Mouse (Mus musculus) testis, postnatal 14 days (tissue): ENCODE measurements around the gene Ssr2.
"Not testable (repeated sequence)": the region's sequence is repeated elsewhere in the genome, so short reads cannot be mapped to it uniquely, and the experiment has no call there.

ENCODE experiments used
- DNase-seq: peaks from one replicate; pipeline ENCODE4 v3.0.0; 2021; ENCODE audit warnings: low spot score

Ssr2 gene

GRCm38 (mm10) chr3:88596547-88596946, 20.9 kb downstream of the Ssr2 start:
- DNase-seq, result not testable (repeated sequence)

- DNase-seq, result no peak
Observed at GRCm38 (mm10) chr3:88602466-88602865, 26.8 kb downstream of the Ssr2 start.

GRCm38 (mm10) chr3:88603714-88604161, 28.1 kb downstream of the Ssr2 start:
- DNase-seq, result no peak

DNA sequence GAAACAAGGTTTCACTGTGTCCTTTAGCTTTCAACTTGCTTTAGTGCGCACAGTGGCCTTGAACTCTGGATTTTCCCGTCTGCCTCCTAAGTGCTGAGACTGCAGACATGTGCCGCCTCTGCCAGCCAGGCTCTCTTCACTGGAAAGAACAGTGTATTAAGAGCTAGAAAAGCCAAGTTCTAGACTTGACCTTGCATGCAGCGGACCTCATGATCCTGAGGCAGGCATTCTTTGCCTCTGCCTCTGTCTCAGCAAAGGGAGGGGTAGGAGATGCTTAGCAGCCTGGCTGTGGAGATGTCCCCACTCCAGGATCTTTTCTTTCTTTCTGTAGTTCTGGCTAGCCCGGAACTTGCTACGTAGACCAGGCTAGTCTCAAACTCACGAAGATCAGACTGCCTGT, 29.2 kb downstream of the Ssr2 start:
- DNase-seq, result no peak

GRCm38 (mm10) chr3:88605666-88606065, 30.0 kb downstream of the Ssr2 start, which contains the start of gene Arhgef2:
Gene Arhgef2 (plus strand): TSS chr3:88605966.
- DNase-seq, result not testable (repeated sequence)

GRCm38 (mm10) chr3:88607065-88607757, 31.5 kb downstream of the Ssr2 start:
- DNase-seq, result peak; percentile 76

- DNase-seq, result no peak
Observed at GRCm38 (mm10) chr3:88607758-88608138, 32.1 kb downstream of the Ssr2 start.

- DNase-seq, result no peak
Observed at GRCm38 (mm10) chr3:88609066-88609465, 33.4 kb downstream of the Ssr2 start.

- no peak for DNase-seq
Observed at GRCm38 (mm10) chr3:88614418-88614817, 38.7 kb downstream of the Ssr2 start.

- DNase-seq, result no peak
Observed at GRCm38 (mm10) chr3:88615117-88615516, 39.4 kb downstream of the Ssr2 start.

DNA sequence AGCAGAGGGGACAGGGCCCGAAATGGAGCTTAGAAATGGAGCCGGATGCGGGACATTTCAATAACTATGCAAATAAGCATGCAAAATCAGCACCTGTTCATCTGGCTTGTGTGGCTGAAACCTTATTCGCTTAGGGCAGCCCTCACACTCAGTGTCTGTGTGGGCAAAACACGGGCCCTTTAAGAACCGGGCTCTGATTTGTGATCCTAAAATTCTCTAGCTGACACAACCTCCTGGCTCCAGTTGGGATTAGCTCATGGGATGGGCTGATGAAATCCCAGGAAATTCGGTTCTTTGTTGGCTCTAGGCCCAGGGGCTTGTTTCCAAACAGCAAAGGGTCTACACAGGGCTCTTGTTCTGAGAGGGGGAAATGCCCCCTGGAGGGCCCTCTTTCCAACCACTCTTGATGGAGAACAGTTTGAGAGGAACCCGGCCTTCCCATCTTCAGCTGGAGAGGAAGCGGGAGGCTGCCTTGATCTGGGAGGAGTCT, 40.3 kb downstream of the Ssr2 start:
- DNase-seq, result no peak

GRCm38 (mm10) chr3:88616951-88617500, 41.4 kb downstream of the Ssr2 start:
- no peak for DNase-seq

DNA sequence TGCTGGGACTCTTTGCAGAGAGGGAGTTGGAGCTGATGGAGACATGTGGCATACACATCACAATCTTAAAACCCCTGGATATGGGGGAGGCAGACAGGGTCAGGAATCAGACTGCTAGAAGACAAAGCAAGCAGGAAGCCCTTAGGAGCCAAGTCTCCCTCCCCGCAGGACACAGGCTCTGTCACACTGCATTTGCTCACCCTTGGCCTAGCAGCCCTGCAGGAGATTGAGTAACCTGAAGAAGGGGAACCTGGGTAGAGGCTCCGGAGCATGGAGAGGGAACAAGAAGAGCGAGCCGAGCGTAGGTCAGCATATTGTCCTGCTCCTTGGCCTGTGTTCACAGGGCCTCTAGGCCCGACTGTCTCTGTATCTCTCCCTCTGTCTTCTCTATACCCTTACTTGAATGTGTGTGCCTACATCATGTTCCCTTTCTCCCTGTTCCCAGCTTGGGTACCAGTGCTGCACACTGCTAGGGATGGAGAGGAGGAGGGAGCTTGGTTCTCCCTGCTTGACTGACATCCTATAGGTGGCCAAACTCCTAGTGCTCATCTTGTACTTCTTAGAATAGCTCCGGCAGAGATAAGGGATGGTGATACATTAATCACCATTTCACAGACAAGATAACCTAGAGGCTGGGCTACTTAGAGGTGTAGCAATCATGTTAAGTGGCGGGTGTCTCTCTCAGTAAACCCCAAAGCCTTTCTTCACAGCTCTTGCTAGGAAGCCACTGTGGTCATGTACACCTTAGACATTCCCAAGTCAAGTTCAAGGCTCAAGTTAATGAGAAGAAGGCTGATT, 42.6 kb downstream of the Ssr2 start:
- no peak for DNase-seq

DNA sequence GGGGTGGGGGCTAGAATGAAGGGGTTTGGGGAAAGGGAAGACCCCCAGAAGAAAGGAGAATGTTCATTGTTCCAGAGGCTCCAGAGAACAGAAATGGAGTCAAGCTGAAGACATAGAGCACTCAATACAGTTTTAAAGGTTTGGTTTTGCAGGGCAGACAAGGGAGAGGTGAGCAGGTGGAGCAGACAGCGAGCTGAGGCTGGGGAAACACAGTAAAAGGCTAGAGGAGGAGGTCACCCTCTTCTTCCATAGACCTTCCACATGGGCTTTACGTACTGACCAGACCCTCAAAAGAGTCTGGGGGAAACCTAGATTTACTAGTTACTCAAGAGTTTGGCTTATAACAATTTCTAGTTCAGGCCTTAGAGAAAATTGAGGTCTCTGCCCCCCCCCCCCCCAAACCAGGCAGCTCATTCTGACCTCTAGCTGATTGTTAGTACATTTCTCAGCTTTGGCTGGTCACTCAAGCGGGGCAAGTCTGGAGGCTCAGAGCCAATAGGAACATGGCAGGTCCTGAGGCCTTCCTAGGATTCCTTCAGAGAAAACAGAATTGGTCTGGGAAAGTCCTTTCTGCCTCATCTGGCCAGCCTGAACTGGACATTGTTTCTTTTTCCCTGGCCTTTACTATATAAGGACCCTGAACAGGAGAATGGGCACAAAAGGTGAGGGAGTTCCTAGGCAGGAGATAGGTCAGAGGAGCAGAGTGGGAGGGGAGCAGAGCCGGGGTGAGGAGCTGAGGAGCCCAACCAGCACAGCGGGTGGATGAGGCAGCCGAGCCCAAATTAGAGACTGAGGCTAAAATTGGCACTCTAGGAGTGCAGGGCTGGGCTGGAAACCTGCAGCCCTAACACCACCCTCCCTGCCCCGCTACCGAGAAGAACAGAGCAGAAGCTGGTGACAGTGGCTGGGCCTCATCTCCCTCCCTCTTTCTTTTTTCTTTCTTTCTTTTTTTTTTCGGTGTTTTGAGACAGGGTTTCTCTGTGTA, 43.7 kb downstream of the Ssr2 start:
- no peak for DNase-seq

- no peak for DNase-seq
Observed at GRCm38 (mm10) chr3:88620146-88620991, 44.7 kb downstream of the Ssr2 start.

GRCm38 (mm10) chr3:88620992-88621536, 45.4 kb downstream of the Ssr2 start:
- peak; percentile 74 for DNase-seq

- peak; percentile 45 for DNase-seq
Observed at GRCm38 (mm10) chr3:88621537-88622112, 45.9 kb downstream of the Ssr2 start.

GRCm38 (mm10) chr3:88622113-88622940, 46.7 kb downstream of the Ssr2 start:
- no peak for DNase-seq

DNA sequence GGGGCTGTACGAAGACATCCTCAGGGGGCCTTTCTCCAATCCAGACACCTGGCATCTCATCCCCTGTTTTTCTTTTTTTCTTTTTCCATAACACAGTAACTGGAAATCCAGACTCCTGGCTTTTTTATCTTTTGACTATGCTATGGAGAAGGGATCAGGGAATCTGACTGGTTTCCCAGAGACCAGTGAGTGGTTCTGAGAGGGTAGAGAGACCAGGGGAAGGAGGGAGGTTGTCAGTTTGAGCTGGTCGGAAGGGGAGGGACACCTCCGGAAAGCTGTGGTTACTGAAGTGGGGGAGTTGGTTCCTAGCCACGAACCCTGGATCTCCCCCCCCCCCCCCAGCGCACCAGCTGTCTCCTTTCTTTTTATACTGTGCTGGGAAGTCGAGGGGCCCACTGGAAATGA, 47.3 kb downstream of the Ssr2 start:
- DNase-seq, result no peak
